Mouse (Mus musculus): Measurements from ENCODE around the gene Sox30. TPM values are rescaled to one million over a fixed set of nuclear protein-coding genes. Genes with fewer than 3 reads are reported as not detected.

Gene Sox30
- total RNA-seq, 2 experiments from 2014 or later: 0.11 to 0.12 TPM

DNA sequence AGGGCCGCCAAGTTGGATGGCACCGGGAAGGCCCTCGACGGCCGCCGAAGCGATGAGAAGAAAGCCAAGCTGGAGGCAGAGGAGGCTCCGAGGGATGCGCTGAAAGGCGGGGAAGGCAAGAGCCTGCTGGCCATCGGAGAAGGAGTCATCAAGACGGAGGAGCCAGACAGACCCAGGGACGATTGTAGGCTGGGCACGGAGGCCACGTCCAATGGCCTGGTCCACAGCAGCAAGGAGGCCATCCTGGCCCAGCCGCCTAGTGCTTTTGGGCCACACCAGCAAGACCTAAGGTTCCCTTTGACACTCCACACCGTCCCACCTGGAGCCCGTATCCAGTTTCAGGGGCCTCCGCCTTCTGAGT, 763 bp downstream of the Sox30 start:
- intact Hi-C loops (cut with DNase I): no loop called here
- no peak for DNase-seq (ENCODE audit: extremely low spot score in 1 of 2, low spot score in 2 of 2)

GRCm38 (mm10) chr11:45991604-45992003, 11.5 kb downstream of the Sox30 start:
- peak in 1 of 2 experiments; percentile 51 for DNase-seq (ENCODE audit: extremely low spot score in 1 of 2, low spot score in 2 of 2)
- intact Hi-C loops (cut with DNase I): no loop called here

DNA sequence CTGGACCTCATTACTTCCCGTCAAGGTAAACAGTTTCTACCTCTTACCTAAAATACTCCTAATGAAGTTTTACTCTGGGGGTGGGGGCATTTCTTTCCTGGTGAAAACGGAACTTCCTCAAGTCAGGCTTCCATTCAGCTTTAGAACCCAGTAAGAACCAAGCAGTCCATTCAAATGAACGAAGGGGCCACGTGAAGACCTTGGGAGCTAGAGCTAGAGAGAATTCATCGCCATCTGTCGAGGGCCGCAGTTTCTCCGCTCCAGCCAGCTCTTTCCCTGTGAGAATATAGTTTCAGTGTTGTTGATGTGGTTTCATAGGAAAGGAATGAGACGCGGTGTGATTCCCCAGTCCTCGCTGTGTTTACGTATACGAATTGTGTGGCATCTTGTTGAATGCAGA, 12.0 kb downstream of the Sox30 start:
- intact Hi-C loops (cut with DNase I): no loop called here
- no peak for DNase-seq (ENCODE audit: extremely low spot score in 1 of 2, low spot score in 2 of 2)

- intact Hi-C loops (cut with DNase I): loop anchor here (5.0 kb wide), 1 partner anchor 196 kb away; no protein-coding TSS in a partner anchor
- DNase-seq (ENCODE audit: extremely low spot score in 1 of 2, low spot score in 2 of 2): peak; percentile 60 to 79
These were observed 36.0 kb downstream of the Sox30 start for GRCm38 (mm10) chr11:46016061-46016460.

- intact Hi-C loops (cut with DNase I): no loop called here
- DNase-seq (ENCODE audit: extremely low spot score in 1 of 2, low spot score in 2 of 2): no peak
These were observed 40.1 kb downstream of the Sox30 start for GRCm38 (mm10) chr11:46020246-46020645.

DNA sequence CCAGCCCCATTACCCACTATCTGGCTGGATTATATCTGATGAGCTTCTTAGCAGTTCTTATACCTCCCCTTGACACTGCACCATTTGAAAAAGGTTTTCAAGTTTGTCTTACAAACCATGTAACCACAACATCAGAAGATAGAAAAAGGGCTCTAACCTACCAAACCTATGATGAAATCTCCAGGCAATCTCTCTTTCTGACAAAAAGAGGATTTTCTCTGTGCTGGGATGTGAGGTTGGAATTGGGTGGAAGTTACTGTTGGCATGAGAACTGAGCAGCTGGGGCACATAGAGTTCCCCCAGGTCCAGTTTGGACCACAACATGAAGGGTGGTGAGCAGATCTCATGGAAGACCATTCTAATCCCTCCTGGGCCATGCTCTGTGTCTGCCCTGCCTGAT, 41.7 kb downstream of the Sox30 start:
- intact Hi-C loops (cut with DNase I): no loop called here

GRCm38 (mm10) chr11:46022983-46023382, 42.9 kb downstream of the Sox30 start:
- no peak for DNase-seq (ENCODE audit: extremely low spot score in 1 of 2, low spot score in 2 of 2)
- intact Hi-C loops (cut with DNase I): no loop called here

More for the DNA sequence above, 41.7 kb downstream of the Sox30 start:
- no peak for DNase-seq (ENCODE audit: extremely low spot score in 1 of 2, low spot score in 2 of 2)

- DNase-seq (ENCODE audit: extremely low spot score in 1 of 2, low spot score in 2 of 2): no peak
- intact Hi-C loops (cut with DNase I): no loop called here
These were observed 45.9 kb downstream of the Sox30 start for GRCm38 (mm10) chr11:46025962-46026392.

DNA sequence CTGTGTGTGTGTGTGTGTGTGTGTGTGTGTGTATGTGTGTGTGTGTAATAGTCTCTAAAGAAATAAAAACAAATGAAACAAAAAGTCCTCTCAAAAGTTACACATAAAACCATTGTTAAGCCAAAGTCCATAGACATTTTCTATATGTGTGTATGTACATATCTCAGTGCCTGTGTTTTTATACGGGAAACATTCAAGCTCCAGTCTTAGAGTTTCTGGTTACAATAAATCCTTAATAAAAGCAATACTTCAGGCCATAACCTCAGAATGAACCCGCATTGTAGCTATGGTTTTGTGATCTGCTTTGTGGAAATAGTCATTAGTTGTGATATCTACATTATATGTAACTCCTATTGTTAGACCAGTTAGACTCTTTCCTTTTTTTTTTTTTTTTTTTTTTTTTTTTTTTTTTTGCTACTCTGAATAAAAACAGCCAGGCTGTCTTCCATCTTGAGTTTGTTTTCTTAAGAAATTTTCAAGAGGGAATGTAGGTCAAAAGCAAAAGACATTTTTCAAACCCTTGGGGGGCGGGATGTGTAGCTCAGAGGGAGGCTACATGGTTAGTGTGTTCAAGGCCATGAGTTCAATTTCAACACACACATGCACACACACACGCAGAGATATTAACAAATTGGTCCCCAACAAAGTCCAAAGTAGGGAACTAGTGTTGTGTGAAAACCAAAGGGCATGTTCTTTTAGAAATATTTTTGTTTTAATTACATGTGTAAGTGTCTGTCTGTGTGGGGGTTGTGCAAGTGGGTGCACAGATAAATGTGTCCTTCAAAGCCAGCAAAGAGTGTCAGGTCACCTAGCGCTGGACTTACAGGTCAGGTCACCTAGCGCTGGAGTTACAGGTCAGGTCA, 48.1 kb downstream of the Sox30 start:
- no peak for DNase-seq (ENCODE audit: extremely low spot score in 1 of 2, low spot score in 2 of 2)
- intact Hi-C loops (cut with DNase I): no loop called here

GRCm38 (mm10) chr11:46029485-46029884, 49.4 kb downstream of the Sox30 start:
- DNase-seq (ENCODE audit: extremely low spot score in 1 of 2, low spot score in 2 of 2): no peak
- intact Hi-C loops (cut with DNase I): no loop called here

GRCm38 (mm10) chr11:46030026-46030425, 49.9 kb downstream of the Sox30 start:
- no peak for DNase-seq (ENCODE audit: extremely low spot score in 1 of 2, low spot score in 2 of 2)
- intact Hi-C loops (cut with DNase I): no loop called here

DNA sequence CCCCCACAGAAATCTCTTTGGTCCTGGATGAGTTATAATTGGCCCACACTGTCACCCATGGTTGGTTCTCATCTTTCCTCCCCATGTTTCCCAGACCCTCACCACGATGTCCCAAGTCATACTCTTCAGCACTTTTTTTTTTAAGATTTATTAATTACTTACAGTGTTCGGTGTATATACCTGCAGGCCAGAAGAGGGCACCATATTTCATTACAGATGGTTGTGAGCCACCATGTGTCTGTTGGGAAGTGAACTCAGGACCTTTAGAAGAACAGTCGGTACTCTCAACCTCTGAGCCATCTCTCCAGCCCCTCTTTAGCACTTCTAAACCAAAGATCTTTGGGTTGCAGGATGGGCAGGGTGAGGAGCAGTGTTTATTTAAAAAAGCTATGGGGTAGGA, 51.4 kb downstream of the Sox30 start:
- intact Hi-C loops (cut with DNase I): no loop called here

GRCm38 (mm10) chr11:46032956-46033355, 52.8 kb downstream of the Sox30 start:
- intact Hi-C loops (cut with DNase I): no loop called here
- DNase-seq (ENCODE audit: extremely low spot score in 1 of 2, low spot score in 2 of 2): no peak

More for the DNA sequence above, 51.4 kb downstream of the Sox30 start:
- no peak for DNase-seq (ENCODE audit: extremely low spot score in 1 of 2, low spot score in 2 of 2)

DNA sequence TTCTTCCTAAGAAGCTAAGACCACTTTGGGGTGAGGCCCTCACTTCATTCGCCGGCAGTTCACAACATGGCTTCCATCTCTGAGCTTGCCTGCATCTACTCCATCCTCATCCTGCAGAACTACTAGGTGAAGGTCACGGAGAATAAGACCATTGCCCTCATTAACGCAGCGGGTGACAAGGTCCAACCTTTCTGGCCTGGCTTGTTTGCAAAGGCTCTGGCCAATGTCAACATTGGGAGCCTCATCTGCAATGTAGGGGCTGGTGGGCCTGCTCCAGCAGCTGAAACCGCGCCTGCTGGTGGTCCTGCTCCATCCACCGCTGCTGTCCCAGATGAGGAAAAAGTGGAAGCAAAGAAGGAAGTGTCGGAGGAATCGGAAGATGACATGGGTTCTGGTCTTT, 56.3 kb downstream of the Sox30 start:
- no peak for DNase-seq (ENCODE audit: extremely low spot score in 1 of 2, low spot score in 2 of 2)
- intact Hi-C loops (cut with DNase I): no loop called here

- no peak for DNase-seq (ENCODE audit: extremely low spot score in 1 of 2, low spot score in 2 of 2)
- intact Hi-C loops (cut with DNase I): no loop called here
These were observed 58.8 kb downstream of the Sox30 start for GRCm38 (mm10) chr11:46038901-46039300.

DNA sequence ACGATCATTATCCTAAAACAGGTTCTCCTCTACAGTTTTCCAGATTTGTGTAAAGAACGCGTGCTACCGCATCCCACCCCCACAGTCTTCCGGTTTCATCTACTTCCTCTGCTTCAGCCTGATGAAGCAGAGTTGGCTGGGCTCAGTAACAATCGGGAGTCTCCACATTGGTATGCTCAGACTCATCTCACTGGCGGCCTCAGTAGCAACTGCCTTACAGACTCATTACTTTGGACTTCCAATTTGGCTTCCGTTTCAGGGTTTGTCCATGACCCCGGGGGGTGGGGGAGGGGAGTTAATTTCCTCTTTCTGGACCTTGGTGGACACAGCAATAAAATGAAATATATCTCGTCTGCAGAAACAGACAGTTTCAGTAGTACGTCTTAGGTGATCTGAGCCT, 59.2 kb downstream of the Sox30 start:
- intact Hi-C loops (cut with DNase I): no loop called here
- DNase-seq (ENCODE audit: extremely low spot score in 1 of 2, low spot score in 2 of 2): peak in 1 of 2 experiments; percentile 48

- intact Hi-C loops (cut with DNase I): no loop called here
- no peak for DNase-seq (ENCODE audit: extremely low spot score in 1 of 2, low spot score in 2 of 2)
These were observed 60.9 kb downstream of the Sox30 start for GRCm38 (mm10) chr11:46040841-46041556.

DNA sequence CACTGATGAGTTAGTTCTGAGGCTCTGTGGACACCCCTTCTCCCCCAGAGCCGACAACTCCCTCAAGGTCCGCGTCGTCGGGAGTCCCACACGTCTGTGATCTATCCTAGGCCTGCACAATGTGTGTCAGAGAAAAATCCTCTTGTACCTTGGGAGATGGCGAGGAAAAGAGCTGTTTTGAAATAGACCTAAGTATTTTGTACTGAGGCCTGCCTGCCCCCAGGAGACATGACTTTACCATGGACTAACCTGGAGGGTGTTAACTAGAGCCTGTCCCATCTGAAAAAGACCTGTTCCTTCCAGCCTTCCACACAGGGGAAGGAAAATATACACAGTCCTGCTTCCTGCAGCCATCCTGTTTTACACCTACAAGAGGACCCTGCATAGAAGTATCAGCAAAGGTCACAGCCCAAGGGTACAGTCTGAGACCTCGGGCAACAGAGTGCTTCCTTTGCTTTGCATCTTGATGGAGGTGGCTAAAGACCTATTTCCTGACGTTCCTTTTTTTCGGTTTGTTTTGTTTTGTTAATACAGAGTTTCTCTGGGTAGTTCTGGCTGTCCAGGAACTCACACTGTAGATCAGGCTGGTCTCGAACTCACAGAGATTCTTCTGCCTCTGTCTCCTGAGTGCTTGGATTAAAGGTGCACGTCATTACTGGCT, 61.6 kb downstream of the Sox30 start:
- DNase-seq (ENCODE audit: extremely low spot score in 1 of 2, low spot score in 2 of 2): no peak
- intact Hi-C loops (cut with DNase I): no loop called here

GRCm38 (mm10) chr11:46044781-46045180, 64.7 kb downstream of the Sox30 start:
- intact Hi-C loops (cut with DNase I): no loop called here

DNA sequence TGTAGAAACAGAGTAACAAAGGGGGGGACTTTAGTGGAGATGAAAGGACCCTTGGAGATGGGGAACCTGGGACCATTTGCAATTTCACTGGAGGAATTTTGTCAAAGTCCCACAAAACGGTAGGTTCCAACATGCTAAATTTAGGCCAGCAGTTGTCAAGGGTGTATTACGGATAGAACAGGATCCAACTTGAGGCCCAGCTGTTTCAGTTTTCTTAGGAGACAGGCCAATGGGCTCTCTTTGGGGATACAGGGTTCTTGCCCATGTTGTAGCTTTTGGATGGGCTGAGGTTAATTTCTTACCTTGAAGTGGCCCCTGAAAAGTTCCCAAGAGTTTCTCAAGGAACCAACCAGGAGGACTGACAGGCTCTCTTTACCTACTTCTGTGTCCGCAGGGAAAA, 67.2 kb downstream of the Sox30 start:
- no peak for DNase-seq (ENCODE audit: extremely low spot score in 1 of 2, low spot score in 2 of 2)
- intact Hi-C loops (cut with DNase I): no loop called here

More at GRCm38 (mm10) chr11:46044781-46045180, 64.7 kb downstream of the Sox30 start:
- no peak for DNase-seq (ENCODE audit: extremely low spot score in 1 of 2, low spot score in 2 of 2)
